Mouse (Mus musculus) T-helper 2 cell (primary cell): Measurements from ENCODE around the gene Nacc1.

Experiments
- in situ Hi-C: fragments of 300-600 bp; cut with MboI, MseI; formaldehyde crosslinking; loops from one replicate; pipeline ENCODE4 v1.15.1; 2025; ENCODE audit warnings: high pct_unique_total_duplicates

The Nacc1 gene

GRCm38 (mm10) chr8:84687705-84688100, at the start of gene Nacc1:
Gene Nacc1 (minus strand): TSS chr8:84687862.
- in situ Hi-C loops, result no loop called here

- in situ Hi-C loops, result no loop called here
These were observed 48.9 kb upstream of the Nacc1 start for GRCm38 (mm10) chr8:84736521-84736920.

DNA sequence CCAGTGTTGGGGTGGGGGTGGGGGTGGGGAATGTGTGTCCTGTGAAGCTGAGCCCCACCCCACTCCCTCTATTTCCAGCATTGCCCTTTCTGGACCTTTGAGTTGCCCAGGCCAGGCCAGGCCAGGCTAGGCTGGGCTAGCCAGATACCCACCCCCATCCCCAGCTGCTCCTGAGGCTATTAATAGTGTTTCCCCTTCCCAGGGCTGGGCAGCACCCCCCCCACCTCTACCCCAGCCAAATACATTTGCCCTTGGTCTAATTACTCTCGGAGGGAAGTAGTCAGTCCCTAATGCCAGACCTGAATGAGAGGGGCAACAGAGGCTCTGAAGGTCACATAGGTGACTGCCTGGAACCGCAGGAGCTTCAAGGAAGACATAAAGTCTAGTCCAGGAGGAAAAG, 47.9 kb upstream of the Nacc1 start:
- in situ Hi-C loops, result no loop called here

DNA sequence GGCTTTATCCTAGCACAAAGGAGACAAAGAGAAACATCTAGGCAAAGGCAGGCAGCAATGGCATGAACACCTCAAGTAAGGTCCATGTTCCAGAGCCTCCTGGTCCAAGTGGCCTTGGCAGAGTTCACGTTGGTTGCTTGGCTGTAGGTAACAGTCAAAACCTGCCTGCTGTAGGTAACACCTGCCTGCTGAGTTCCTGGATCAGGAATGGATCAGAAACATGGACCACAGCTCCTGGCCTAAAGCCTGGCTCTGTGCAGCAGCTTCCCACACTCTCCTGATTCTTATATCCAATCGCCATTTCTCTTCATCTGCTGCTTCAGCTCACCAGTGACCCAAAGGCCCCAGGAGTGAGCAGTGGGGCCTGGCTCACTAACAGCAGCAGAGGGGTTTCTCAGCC, 47.0 kb upstream of the Nacc1 start:
- in situ Hi-C loops, result no loop called here

GRCm38 (mm10) chr8:84733959-84734358, 46.3 kb upstream of the Nacc1 start:
- in situ Hi-C loops, result no loop called here

DNA sequence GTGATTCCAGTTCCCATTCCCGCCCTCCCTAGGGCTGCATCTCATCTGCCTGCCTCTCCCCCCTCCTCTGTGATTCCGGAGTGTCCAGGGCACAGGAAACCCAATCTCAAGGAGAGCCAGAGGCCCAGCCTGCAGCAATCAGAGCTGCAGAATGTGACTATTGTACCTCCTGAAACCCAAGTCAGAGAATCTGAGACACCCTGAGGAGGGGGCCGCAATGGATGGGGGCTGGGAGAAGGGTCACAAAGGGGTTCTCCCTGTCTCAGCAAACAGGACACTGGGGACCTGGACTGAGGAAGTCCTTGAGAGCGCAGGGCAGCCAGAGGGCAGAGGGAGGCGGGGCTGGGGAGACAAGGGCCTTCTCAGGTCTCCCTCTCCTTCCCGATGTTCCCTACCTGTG, 45.3 kb upstream of the Nacc1 start:
- in situ Hi-C loops, result no loop called here

GRCm38 (mm10) chr8:84732545-84732944, 44.9 kb upstream of the Nacc1 start:
- in situ Hi-C loops, result no loop called here

DNA sequence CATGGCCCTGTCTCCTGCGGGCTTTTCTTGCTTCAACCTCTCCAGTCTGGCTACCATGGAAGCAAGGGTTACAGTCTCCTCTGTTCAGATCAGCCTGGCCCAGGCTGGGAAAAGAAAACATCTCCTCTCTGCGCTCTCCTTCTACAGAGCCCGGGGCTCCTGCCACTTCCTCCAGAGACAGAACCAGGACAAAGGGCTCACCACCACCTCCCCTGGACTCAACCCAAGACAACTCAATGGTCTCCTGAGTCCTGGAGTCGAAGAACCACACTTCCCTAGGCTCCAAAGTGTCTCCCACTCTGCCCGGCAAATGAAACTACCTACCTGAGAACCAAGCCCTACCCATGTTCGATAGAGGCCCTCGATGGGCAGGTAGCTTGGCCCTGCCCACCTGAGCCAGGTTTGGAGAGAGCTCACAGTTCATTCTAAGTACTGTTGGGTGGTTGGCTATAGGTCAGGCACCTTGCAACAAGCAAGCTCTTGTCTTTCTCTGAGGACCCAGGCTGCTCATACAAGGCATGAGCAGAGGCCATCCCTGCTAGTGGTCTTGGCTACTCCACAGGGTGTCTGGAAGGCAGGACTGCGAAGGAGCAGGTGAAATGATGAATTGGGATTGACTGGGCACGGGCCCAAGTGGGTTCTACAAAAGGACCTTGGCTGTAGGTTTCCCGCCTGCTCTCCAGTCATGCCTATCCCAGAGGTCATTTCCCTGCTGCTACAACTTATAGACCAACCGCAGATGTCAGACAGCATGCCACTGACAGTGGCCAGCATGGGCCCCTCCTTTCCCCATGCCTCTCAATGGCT, 43.9 kb upstream of the Nacc1 start:
- in situ Hi-C loops, result no loop called here

- in situ Hi-C loops, result no loop called here
These were observed 43.1 kb upstream of the Nacc1 start for GRCm38 (mm10) chr8:84730541-84731370.

DNA sequence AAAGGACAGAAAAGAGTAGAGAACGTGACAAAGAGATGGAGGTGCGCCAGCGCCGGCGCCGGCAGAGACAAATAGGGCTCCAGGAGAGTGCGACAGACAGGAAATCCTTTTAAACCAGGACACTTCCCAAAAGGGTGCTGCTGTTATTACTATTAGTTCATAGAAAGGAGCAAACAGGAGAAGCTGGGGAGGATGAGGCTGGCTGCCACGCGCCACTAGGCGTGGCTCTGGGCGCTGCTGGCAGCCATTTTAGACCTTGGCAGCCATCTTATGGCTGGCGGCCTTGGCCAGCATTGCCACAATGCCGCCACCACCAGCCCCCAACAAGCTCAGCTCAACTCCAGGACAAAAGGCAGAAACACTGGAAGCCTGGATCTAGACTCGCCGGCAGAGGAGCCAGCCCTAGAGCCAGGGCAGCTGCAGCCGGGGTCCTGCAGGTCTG, 42.3 kb upstream of the Nacc1 start:
- in situ Hi-C loops, result no loop called here

DNA sequence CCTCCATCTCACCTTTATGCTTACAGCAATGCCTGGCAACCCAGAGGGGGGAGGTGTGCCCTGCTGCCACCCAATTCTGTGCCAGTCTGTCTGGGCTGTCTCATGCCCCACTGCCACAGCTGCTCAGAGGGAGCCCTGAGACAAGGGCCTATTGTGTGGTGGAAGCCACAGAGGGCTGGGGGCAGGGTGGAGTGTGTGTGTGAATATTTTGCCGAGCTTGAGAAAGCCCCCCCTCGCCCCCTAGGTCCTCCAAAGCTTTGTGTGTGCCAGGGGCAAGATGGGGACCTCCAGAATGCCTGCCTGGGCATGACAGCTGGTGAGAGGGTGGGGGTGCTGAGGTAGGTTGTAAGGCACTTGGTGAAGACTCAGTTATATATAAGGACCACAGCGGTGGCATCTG, 40.8 kb upstream of the Nacc1 start:
- in situ Hi-C loops, result no loop called here

DNA sequence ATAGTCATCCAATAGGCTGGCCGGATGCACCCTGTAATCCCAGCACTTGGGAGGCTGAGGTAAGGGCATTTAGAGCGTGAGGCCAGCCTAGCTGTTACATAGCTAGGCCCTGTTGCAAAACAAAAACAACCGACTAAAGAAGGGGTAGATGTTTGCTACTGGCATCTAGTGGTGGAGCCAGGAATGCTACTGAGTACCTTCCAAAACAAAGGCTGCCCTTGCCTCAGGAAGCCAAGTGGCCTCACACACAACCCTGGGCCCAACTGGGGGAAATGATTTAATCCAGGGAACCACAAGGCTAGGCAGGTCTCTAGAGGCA, 38.2 kb upstream of the Nacc1 start:
- in situ Hi-C loops, result no loop called here

DNA sequence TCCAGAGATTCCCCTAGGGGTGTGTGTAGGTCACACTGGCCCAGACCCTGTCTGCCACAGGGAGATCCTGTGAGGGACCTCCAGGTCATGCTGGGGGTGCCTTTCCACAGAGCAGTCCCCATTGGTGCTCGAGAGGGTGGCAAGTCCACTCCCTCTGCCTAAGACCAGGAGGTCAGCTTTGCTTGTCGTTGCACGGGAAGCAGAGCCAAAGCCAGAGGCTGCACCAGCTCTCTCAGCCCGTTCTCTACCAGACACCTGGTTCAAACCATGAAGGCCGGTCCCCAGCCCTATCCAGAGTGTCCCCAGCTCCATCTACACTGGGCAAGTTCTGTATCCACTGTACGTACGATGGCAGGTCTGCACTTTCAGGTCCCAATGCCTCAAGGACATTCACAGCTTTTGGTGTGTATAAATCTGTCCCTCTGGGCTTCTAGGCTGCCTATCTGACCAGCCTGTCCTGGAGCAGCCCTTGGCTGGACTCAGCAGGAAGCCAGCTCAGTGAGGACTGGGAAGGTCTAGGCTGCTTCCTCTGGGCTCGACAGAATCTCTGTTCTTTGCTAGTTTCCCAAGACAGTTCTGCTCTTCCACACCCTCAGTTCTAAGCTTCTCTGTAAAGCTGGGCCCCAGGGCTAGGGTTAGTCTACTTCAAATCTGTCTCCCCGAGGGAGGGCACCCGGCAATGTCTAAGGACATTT, 37.7 kb upstream of the Nacc1 start:
- in situ Hi-C loops, result no loop called here

- in situ Hi-C loops, result no loop called here
These were observed 37.0 kb upstream of the Nacc1 start for GRCm38 (mm10) chr8:84724683-84725082.

GRCm38 (mm10) chr8:84723571-84723900, 35.9 kb upstream of the Nacc1 start:
- in situ Hi-C loops, result no loop called here

DNA sequence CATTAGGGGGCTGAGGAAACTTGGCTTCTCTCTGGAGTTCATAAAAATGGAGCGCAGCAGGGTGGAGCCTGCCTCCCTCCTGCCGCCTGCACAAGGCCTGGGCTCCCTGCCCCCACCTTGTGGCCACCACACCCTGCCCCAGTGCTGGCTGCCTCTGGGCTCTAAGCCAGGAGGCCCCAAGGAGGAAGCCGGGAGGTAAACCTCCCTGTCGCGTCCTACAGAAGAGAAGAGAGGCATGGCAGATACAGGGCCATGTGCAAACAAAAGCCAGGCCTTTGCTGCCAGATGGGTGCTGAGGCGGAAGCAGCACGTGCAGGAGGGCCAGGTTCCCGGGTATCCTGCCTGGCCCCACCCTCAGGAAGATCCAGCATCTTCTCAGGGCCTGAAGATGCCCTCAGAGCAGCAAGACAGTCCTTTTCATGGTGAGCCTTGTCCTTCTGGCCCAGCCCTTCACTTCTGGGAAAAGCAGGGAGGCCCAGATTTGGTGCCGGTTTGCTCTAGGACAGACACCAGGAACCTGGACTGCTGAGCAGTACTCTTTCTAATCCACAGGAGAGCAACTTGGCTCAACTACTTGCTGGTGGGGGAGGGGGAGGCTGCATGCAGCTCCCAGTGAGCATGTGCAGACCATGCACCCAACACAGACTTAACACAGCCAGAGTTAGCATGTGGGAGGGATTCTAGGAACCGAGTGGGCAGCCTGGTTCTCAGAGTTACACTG, 35.3 kb upstream of the Nacc1 start, which contains the start of gene G430095P16Rik:
TSS of gene G430095P16Rik (plus strand) at position 158 of the 721 bp plus-strand sequence.
- in situ Hi-C loops, result no loop called here

DNA sequence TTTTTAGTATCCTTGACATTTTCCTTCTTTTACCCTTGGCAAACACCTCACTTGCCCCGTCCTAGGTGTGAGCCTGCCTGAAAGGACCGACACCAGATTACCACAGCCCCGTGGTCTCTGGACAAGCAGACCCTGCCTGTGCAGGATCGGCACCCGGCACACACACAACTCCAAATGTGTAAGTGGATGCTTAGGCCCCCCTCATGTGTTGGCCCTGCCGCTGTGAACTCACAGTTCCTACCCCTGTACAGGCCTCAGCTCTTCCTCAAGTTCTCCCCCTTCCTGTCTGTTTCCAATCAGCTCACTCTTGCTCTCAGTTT, 34.8 kb upstream of the Nacc1 start:
- in situ Hi-C loops, result no loop called here

GRCm38 (mm10) chr8:84718959-84719690, 31.5 kb upstream of the Nacc1 start:
- in situ Hi-C loops, result no loop called here

- in situ Hi-C loops, result no loop called here
These were observed 30.8 kb upstream of the Nacc1 start for GRCm38 (mm10) chr8:84718476-84718875.

GRCm38 (mm10) chr8:84716790-84717189, 29.1 kb upstream of the Nacc1 start:
- in situ Hi-C loops, result no loop called here

DNA sequence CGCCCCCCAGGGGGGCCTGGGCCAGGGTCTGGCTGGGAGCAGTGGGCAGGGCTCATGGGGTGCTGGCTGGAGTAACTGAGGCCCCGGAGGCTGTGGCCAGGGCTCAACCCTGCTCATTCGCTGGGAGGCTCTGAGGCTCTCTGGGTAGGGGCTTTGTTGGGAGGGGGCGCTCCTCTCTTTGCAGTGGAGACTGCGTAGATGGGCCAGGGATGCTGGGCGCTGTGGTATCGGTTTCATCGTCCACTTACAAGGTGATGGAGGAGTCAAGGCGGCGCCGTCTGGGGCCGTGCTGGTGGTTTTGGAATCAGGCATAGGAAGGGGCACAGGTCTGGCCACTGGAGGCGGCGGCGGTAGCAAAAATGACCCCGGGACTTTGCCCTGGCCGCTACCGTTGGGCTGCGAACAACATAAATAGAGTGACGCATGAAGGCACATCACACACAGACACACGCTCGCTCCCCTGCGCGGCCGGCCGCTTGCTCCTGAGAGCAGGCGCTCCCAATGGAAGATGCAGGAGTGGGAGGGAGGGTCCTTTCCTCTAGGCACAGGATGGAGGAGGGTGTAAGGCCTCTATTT, 28.3 kb upstream of the Nacc1 start:
- in situ Hi-C loops, result no loop called here
